Mouse (Mus musculus): ENCODE measurements around the gene Iars2. TPM values are rescaled to one million over a fixed set of nuclear protein-coding genes. Genes with fewer than 3 reads are reported as not detected.

Iars2 gene
- polyA plus RNA-seq, 1 experiment, result 11.6 TPM

- peaks cover 1% of the 10 kb centered on the region; the same call in 1 of the 2 replicates for H3K36me3 ChIP-seq (ENCODE audit: control insufficient read depth, insufficient read depth, low read length)
- no peak for DNase-seq (ENCODE audit: low read depth in 1 of 2, low spot score in 2 of 2)
- 2% methylated on average over 22 of the region's 22 CpGs for WGBS
Observed at GRCm38 (mm10) chr1:185363526-185364182, 34.5 kb upstream of the Iars2 start.

GRCm38 (mm10) chr1:185362677-185363520 lies 33.7 kb upstream of the Iars2 start, which contains the start of gene Eprs:
Eprs (plus strand) TSS chr1:185363044.
- H3K27ac ChIP-seq (ENCODE audit: insufficient read depth, low read length), result peak within 1 kb of the TSS; percentile 76
- DNase-seq (ENCODE audit: low read depth in 1 of 2, low spot score in 2 of 2), result peak; percentile 96 to 99
- peaks cover 1% of the 10 kb centered on the region; the same call in 1 of the 2 replicates for H3K36me3 ChIP-seq (ENCODE audit: control insufficient read depth, insufficient read depth, low read length)
- TF ChIP-seq POLR2A (IDR thresholded peaks at IDR 0.05; ENCODE audit: low read depth, low read length), result peak; percentile 43; the same call in 1 of the 2 replicates
- no peak for TF ChIP-seq CTCF (IDR thresholded peaks at IDR 0.05; ENCODE audit: extremely low read depth, insufficient read depth, insufficient read length, insufficient replicate concordance)
- no peaks in the 10 kb centered on the region for H3K27me3 ChIP-seq (ENCODE audit: control insufficient read depth, insufficient read depth, low read length)
- WGBS, result under 1% methylated on average over 92 of the region's 92 CpGs
- peak within 1 kb of the TSS; percentile 81 for H3K4me3 ChIP-seq (ENCODE audit: extremely low read depth, insufficient read depth, insufficient read length)
- no peaks in the 10 kb centered on the region for H3K4me1 ChIP-seq (ENCODE audit: control insufficient read depth, insufficient read depth, insufficient read length)

More at GRCm38 (mm10) chr1:185363526-185364182, 34.5 kb upstream of the Iars2 start:
- H3K27ac ChIP-seq (ENCODE audit: insufficient read depth, low read length), result peak overlapping the region; percentile 76
- H3K4me3 ChIP-seq (ENCODE audit: extremely low read depth, insufficient read depth, insufficient read length), result peak overlapping the region; percentile 81
- TF ChIP-seq POLR2A (IDR thresholded peaks at IDR 0.05; ENCODE audit: low read depth, low read length), result no peak
- TF ChIP-seq CTCF (IDR thresholded peaks at IDR 0.05; ENCODE audit: extremely low read depth, insufficient read depth, insufficient read length, insufficient replicate concordance), result no peak
- no peaks in the 10 kb centered on the region for H3K27me3 ChIP-seq (ENCODE audit: control insufficient read depth, insufficient read depth, low read length)
- H3K4me1 ChIP-seq (ENCODE audit: control insufficient read depth, insufficient read depth, insufficient read length), result no peaks in the 10 kb centered on the region

DNA sequence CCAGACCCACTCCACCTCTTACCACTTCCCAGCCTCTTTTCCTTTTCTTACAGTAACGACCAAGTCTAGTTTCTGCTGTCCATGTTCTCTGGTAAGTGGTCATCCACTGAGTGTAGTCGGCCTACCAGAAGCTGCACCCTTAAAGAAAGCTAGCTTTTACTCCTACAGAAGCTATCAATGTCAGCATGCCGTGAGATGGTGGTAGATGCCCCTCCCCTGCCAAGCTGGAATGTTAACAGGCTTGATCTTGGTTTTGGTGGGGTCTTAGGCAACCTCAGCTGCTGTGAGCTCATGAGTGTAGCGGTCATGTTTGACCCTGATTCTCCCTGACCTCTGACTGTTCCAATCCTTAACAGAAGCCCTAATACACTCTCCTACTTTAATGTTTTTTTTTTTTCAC lies 29.0 kb upstream of the Iars2 start:
- no peaks in the 10 kb centered on the region for H3K27me3 ChIP-seq (ENCODE audit: control insufficient read depth, insufficient read depth, low read length)
- DNase-seq (ENCODE audit: low read depth in 1 of 2, low spot score in 2 of 2), result no peak
- WGBS, result 85% methylated on average over 4 of the region's 4 CpGs
- H3K36me3 ChIP-seq (ENCODE audit: control insufficient read depth, insufficient read depth, low read length), result peaks cover 3% of the 10 kb centered on the region; the same call in 1 of the 2 replicates
- no peak overlapping the region for H3K27ac ChIP-seq (ENCODE audit: insufficient read depth, low read length)
- H3K4me3 ChIP-seq (ENCODE audit: extremely low read depth, insufficient read depth, insufficient read length), result no peak overlapping the region
- H3K4me1 ChIP-seq (ENCODE audit: control insufficient read depth, insufficient read depth, insufficient read length), result no peaks in the 10 kb centered on the region
- TF ChIP-seq CTCF (IDR thresholded peaks at IDR 0.05; ENCODE audit: extremely low read depth, insufficient read depth, insufficient read length, insufficient replicate concordance) (no peak), POLR2A (IDR thresholded peaks at IDR 0.05; ENCODE audit: low read depth, low read length) (no peak)

DNA sequence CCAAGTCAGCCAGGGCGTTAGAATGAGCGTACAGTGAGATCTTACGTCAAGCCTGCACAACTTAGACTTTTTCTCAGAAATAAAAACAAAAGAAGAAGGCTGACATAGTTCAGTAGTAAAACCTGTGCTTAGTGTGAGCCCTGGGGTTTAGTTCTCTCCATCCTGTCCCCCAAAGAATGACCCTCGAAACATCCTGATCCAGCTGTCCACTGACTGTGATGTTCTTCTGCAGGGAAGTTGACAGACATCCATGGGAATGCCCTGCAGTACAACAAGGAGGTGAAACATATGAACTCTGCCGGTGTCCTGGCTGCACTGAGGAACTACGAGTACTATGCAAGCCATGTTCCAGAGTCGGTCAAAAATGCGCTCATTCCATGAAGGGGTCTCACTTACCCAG lies 27.1 kb upstream of the Iars2 start:
- no peaks in the 10 kb centered on the region for H3K27me3 ChIP-seq (ENCODE audit: control insufficient read depth, insufficient read depth, low read length)
- peaks cover 3% of the 10 kb centered on the region; the same call in 1 of the 2 replicates for H3K36me3 ChIP-seq (ENCODE audit: control insufficient read depth, insufficient read depth, low read length)
- TF ChIP-seq CTCF (IDR thresholded peaks at IDR 0.05; ENCODE audit: extremely low read depth, insufficient read depth, insufficient read length, insufficient replicate concordance) (no peak), POLR2A (IDR thresholded peaks at IDR 0.05; ENCODE audit: low read depth, low read length) (no peak)
- WGBS, result 94% methylated on average over 8 of the region's 8 CpGs
- H3K4me1 ChIP-seq (ENCODE audit: control insufficient read depth, insufficient read depth, insufficient read length), result no peaks in the 10 kb centered on the region
- H3K27ac ChIP-seq (ENCODE audit: insufficient read depth, low read length), result no peak overlapping the region
- no peak overlapping the region for H3K4me3 ChIP-seq (ENCODE audit: extremely low read depth, insufficient read depth, insufficient read length)
- DNase-seq (ENCODE audit: low read depth in 1 of 2, low spot score in 2 of 2), result no peak

GRCm38 (mm10) chr1:185354731-185355130 lies 25.5 kb upstream of the Iars2 start:
- H3K4me3 ChIP-seq (ENCODE audit: extremely low read depth, insufficient read depth, insufficient read length), result no peak overlapping the region
- WGBS, result 90% methylated on average over 4 of the region's 4 CpGs
- H3K27ac ChIP-seq (ENCODE audit: insufficient read depth, low read length), result no peak overlapping the region
- H3K36me3 ChIP-seq (ENCODE audit: control insufficient read depth, insufficient read depth, low read length), result peaks cover 3% of the 10 kb centered on the region; the same call in 1 of the 2 replicates
- no peaks in the 10 kb centered on the region for H3K27me3 ChIP-seq (ENCODE audit: control insufficient read depth, insufficient read depth, low read length)
- H3K4me1 ChIP-seq (ENCODE audit: control insufficient read depth, insufficient read depth, insufficient read length), result no peaks in the 10 kb centered on the region
- DNase-seq (ENCODE audit: low read depth in 1 of 2, low spot score in 2 of 2), result no peak
- no peak for TF ChIP-seq CTCF (IDR thresholded peaks at IDR 0.05; ENCODE audit: extremely low read depth, insufficient read depth, insufficient read length, insufficient replicate concordance)
- TF ChIP-seq POLR2A (IDR thresholded peaks at IDR 0.05; ENCODE audit: low read depth, low read length), result no peak

GRCm38 (mm10) chr1:185353351-185353750 lies 24.2 kb upstream of the Iars2 start:
- WGBS, result 96% methylated on average over 8 of the region's 8 CpGs
- H3K4me1 ChIP-seq (ENCODE audit: control insufficient read depth, insufficient read depth, insufficient read length), result no peaks in the 10 kb centered on the region
- H3K36me3 ChIP-seq (ENCODE audit: control insufficient read depth, insufficient read depth, low read length), result peaks cover 3% of the 10 kb centered on the region; the same call in 1 of the 2 replicates
- TF ChIP-seq CTCF (IDR thresholded peaks at IDR 0.05; ENCODE audit: extremely low read depth, insufficient read depth, insufficient read length, insufficient replicate concordance) (no peak), POLR2A (IDR thresholded peaks at IDR 0.05; ENCODE audit: low read depth, low read length) (no peak)
- DNase-seq (ENCODE audit: low read depth in 1 of 2, low spot score in 2 of 2), result no peak
- H3K27me3 ChIP-seq (ENCODE audit: control insufficient read depth, insufficient read depth, low read length), result no peaks in the 10 kb centered on the region
- no peak overlapping the region for H3K4me3 ChIP-seq (ENCODE audit: extremely low read depth, insufficient read depth, insufficient read length)
- no peak overlapping the region for H3K27ac ChIP-seq (ENCODE audit: insufficient read depth, low read length)
